Mouse (Mus musculus) liver, adult 2 months (tissue): ENCODE measurements at regions not wholly inside any gene's neighbourhood (a gene's known extent, or its start where the extent isn't known, plus 50 kb on each side); places are given as distances from the start of the nearest gene placed in this dataset.

Source experiments
- CTCF ChIP-seq: fragments of 200-500 bp; IDR thresholded peaks from 2 replicates; pipeline ENCODE4 v1.5.1; 2011; ENCODE audit warnings: low read depth, low read length, control low read depth
- POLR2A ChIP-seq: fragments of 200-500 bp; IDR thresholded peaks from 2 replicates; pipeline ENCODE4 v1.6.1; 2011; ENCODE audit warnings: low read length, control low read depth; ENCODE audit not compliant: insufficient read depth; ENCODE audit errors: extremely low read depth

GRCm38 (mm10) chr5:64739311-64740261, 63.6 kb upstream of the Klf3 start:
- TF ChIP-seq CTCF (no peak), POLR2A (no peak)
